Mouse (Mus musculus) retina, embryonic 14.5 days (tissue): ENCODE measurements around the gene Gm29582.
"Not testable (repeated sequence)": the region's sequence is repeated elsewhere in the genome, so short reads cannot be mapped to it uniquely, and the experiment has no call there.

ENCODE experiments used
- DNase-seq: peaks from one replicate; pipeline ENCODE4 v3.0.0-alpha.2; 2015; ENCODE audit warnings: low spot score

The Gm29582 gene

DNA sequence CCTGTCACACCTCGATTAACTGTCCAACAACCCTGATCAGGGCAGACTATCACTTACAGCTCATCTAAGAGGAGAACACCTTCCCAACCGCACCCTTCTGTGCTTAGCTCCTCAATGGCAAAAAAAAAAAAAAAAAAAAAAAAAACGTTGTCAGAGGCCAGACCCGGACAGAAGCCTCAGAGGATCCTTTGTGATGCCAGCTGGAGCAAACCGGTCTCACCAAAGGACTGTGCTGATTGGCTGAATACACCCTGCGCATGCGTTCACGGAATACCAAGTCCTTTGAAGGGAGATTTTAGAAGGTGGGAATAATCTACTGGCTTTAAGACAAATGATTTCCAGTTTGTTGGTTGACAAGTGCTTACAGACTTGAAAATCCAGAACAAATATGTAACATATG is at the start of gene Gm29582:
Gene Gm29582, minus strand, starts transcription at position 101 of the 400 bp plus-strand sequence.
- not testable (repeated sequence) for DNase-seq
